Mouse (Mus musculus) c-Kit-positive CD71-positive TER-119-negative erythroid progenitor cells, embryonic 14.5 days (primary cell): ENCODE measurements at regions not wholly inside any gene's neighbourhood (a gene's known extent, or its start where the extent isn't known, plus 50 kb on each side); places are given as distances from the start of the nearest gene placed in this dataset.
A peak's percentile ranks its signal among the peaks of the same experiment; 100 is the strongest.

Experiments
- DNase-seq: peaks from one replicate; pipeline ENCODE4 v3.0.0-alpha.2; 2013; ENCODE audit warnings: low read depth

DNA sequence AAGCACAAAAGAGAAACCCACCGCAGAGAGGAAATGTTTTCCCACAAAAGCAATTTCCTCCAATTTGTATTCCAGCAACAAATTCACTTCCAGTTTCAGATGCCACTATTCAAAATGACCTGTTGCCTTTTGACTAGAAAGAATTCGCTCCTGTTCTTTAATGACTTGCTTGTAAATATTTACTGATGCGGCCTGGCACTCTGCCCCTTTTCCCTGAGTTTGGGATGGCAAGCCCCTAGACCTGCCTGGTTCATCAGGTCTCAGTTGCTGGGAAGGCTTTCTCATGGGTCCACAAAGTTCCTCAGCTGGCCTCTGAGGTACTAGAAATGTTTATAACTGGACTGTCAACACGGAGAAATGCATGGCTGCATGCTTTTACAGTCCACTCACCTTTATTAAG lies 161.7 kb upstream of the Phactr1 start:
- DNase-seq = no peak

GRCm38 (mm10) chr13:42522553-42522952 lies 157.9 kb upstream of the Phactr1 start:
- DNase-seq = no peak

GRCm38 (mm10) chr13:42526163-42526562 lies 154.3 kb upstream of the Phactr1 start:
- no peak for DNase-seq

DNA sequence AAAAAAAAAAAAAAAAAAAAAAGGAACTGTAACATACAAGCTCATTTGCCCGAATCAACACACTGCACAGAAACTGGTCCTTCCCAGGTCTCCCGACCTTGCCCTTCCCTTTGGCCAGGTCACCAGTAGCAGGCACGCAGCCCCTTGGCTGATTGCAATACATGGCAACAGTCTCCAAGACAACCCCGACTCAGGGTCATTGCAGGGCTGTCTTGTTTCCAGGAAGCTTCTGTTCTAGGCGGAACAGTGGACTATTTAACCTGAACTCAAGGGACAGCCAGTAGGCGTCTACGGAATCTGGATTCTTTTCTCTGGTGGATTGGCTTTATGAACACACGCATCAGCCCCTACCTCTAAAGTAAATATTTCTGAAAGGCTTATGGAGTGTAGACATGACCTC lies 153.5 kb upstream of the Phactr1 start:
- no peak for DNase-seq

DNA sequence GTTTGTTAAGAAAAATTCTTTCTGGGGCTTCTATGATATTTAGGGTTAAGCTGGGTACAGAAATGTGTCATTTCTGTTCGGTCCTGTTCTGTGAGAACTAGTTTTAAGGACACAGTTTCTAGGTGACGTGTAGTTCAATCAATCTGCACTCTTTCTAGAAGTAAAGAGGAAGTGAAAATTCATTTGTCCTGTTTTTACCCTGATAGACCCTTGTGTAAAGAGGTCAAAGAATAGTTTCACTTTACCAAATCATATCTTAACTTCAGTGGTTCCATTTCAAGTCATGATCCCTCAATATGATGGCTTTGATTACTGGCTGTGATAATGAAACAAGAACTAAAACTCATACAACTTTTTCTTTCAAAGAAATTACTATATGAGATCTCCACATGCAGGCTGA lies 152.3 kb upstream of the Phactr1 start:
- DNase-seq = no peak

GRCm38 (mm10) chr13:42536501-42537210 lies 143.8 kb upstream of the Phactr1 start:
- no peak for DNase-seq

GRCm38 (mm10) chr13:42538046-42538445 lies 142.4 kb upstream of the Phactr1 start:
- DNase-seq = no peak

DNA sequence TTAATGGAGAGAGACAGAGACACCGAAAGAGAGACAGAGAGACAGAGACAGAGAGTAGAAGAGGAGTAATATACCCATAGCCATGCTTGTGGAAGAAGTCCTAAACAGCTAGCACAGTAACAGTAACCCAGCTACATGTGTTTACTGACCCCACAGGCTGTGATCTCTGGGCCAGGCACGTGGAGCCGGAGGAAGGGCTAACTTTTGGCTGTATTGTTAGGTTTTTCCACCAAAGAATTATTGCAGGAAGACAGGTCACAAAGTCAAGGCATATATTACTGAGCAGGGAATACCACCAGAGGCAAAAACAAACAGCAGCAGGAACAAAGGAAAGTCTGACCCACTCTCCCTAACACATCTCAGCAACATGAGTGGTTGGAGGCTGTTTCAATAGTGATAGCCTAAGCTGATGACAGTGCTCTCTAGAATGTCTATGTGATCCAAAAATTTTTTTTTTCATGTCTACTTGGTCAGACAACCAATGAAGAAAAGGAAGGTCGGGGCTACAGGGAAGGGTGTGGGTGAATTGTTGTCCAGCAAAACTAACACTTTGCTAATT lies 135.8 kb upstream of the Phactr1 start:
- DNase-seq = no peak

DNA sequence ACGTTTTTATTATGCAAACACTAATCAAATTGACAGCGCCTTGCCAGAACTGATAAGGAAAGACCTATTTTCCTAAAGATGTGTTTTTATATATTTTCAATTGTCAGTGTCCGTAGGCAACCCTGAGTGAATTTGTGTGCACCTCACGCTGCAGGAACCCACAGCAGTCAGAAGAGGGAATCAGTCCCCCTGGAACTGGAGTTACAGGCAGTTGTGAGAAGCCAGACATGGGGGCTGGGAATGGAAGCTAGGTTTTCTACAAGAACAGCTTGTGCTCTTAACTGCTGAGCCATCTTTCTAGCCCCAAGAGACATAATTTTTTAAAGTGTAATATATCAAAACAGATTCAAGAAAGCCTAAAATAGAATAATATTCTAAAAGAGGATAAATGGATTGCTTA lies 134.0 kb upstream of the Phactr1 start:
- no peak for DNase-seq

DNA sequence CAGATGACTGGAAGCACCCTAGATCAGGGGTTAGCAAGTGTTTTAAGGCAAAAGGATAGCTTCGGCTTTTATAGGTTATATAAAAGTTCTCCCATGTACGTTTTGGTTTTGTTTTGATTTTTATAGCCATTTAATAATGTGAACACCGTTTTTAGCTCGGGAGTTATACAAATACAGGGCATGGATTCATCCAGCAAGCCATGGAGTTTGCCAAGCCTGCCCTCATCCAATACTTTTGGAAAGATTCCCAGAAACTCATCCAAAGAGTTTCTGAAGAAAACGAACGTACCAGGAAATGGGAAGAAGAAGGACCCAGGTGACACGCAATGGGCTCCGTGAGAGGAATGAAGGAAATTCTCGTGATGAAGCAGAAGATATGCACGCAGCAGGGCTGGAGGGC lies 133.6 kb upstream of the Phactr1 start:
- no peak for DNase-seq

DNA sequence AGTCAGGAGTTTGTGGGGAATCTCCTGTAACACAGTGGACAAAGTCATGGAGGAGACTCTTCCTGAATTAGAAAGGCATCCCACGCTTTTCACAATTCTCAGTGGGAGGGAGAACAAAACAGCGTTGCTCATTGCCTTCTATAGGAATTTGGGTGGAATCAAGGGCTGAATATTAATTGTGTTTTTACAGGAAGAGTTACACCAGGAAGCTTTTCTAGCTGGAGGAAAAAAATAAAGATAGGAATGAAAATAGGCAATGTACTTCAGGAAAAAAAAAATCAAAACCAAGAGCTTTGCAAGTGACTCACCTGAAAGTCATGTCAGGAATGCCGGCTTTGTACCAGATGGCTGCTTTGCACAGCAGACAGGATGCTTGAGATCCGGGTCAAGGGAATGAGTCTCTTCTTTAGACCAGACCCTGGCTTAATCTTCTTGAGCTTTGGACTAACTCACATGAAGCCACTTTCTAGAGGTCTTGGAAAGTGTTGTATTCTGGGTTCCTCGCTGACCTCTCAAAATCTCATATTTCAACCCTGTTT lies 131.3 kb upstream of the Phactr1 start:
- DNase-seq = no peak

DNA sequence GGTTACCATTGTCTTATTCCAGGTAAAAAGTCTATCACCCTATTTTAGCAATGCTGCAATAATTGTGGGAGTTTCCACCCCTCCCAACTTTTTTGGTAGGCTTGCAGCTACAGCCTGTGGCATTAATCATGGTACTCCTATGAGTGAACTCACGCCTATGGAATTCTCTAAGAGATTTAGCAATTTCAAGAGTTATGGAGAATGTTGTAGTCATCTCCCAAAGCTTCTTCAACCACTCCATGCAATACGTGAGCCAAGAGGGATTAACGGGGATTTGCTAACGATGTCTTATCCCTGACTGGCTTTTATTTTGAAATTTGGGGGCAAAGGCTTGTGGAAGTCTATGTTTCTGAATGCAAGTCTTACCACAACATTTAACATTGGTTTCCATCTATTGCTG lies 125.5 kb upstream of the Phactr1 start:
- DNase-seq = no peak

- no peak for DNase-seq
These were observed 121.9 kb upstream of the Phactr1 start for GRCm38 (mm10) chr13:42558526-42558925.

- DNase-seq = no peak
These were observed 119.0 kb upstream of the Phactr1 start for GRCm38 (mm10) chr13:42561446-42561845.

DNA sequence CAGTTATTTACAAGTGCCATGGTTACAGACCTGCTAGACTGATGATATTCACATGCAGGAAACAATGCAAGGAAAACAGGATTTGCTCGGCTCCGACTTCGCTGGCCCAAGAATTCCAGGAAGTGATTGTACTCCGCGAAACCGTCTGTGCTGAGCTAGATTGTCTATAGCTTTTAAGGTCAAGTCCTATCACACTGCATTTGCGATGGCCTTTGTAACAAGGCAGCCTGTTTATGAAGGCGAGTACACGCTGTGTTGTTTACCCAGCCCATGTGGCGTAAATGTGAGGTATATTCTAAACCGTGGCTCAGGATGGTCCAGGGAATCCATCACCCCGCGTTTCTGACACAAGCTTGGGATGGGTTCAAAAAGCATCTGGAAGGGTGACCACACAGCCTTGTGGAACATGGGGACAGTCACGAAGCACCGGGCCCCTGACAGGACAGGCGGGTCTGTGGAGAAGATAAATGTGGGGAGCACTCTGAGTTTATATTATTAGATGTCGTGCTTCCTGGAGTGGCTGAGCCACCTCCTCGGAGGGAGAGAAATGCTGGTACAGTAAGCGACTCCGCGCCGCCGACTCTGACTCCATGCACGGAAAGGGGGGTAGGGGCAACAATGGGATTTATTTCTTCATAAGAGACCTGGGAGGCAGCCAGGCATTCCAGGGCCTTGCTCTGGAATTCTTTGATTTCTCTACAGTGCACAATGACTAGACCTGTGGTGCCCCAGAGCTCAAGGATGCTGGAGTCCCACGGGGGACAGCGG lies 114.9 kb upstream of the Phactr1 start:
- DNase-seq = no peak

GRCm38 (mm10) chr13:42570600-42571348 lies 109.6 kb upstream of the Phactr1 start:
- DNase-seq = no peak

GRCm38 (mm10) chr13:42574189-42574588 lies 106.2 kb upstream of the Phactr1 start:
- DNase-seq = no peak

DNA sequence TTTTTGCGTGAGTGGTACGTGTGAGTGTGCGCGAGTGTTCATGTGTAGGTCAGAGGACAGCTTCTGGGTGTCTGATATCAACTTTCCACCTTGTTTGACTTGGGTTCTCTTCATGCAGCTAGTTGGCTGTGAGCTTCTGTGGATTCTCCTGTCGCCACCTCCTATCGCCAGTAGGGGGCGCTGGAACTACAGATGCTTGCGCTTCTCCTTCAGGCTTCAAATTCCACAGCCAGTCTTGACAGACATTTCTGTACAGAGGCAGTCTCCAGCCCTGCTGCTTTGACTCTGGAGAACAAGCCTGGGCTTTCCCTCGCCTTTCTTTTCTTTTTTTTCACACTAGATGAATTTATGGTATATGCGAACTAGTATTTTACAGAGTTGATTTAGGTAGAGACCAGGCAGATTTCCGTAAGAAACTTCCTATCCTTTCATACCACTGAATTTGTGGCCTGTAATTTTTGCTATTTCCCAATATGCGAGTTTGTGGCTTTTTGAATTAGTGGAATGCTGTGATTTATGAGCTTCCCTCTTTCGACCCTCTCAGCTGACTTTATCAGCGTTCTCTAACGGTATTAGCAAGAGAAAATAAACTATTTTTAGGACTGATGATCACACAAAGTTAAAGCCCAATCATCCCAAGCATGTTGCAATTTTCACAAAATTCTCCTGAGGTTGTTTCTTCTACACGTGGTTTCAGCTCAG lies 104.5 kb upstream of the Phactr1 start:
- DNase-seq = peak; percentile 20

DNA sequence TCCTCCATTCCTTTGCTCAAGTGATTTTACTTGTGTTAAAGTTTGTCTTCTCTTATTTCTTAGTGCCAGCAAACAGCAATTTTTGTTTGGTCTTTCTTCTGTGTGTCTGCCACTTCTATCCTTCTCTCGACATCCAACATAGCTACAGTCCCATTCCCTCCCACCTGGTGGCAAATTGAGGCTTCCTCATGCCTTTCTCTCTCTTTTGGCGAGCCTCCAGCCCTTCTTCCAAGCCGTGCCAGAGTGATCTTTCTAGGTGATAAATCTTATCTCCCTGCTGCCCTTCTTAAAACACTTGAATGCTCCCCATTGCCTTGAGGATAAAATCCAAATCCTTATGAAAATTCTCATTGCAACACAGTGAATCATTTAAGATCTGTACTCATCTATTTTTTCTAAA lies 101.0 kb upstream of the Phactr1 start:
- DNase-seq = no peak

DNA sequence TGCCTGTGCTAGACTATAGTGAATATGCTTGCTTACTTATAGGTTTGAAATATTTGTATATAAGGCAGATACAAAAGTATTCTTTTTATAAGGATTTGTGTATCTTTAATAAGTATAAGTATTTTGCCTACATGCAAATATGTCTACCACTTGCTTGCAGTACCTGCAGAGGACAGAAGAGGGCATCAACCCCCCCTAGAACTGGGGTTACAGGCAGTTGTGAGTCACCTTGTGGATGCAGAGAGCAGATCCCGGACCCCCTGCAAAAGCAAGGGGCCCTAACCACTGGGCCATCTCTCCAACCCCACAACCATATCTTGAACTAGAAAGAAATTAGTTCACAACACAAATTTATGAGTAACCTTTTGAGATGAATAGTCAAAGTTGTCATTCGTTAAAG lies 91.3 kb upstream of the Phactr1 start:
- DNase-seq = no peak

DNA sequence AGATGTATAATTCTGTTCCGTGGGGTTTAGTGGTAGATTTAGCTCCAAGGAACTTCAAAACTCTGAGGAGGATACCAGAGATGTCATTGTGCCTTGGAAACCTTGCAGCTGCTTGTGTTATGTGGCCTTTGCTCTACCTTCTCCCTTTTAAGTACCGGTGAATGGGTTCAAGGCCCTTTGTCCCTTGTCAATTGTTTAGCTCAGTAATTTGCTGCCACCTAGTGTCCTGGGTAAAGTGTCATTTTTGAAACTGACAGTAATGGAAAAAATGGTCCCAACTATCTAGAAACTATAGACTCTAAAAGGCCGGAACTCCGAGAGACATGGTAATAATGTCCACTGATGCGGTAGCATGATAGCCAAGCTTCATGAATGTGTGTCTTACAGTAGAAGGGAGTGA lies 90.8 kb upstream of the Phactr1 start:
- no peak for DNase-seq

DNA sequence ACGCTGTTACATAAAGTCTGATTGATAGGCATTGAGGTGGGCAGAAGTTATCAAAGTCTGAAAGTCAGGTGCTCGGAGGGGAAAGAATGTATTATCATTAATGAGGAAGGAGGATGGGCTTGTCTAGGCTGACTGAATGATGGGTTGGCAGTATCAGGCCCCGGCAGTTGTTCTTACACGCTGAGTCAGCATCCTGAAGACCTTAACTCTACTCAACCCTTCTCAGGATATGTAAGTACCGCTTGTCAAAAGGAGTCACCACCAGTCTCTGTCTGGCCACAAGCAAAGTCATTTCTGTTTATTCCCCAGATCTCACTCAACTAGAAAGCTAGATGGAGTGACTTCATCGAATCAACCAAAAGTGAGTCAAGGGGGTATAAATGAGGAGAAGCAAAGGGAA lies 90.0 kb upstream of the Phactr1 start:
- DNase-seq = no peak
